Mouse (Mus musculus) MEL (cell line): ENCODE measurements at regions not wholly inside any gene's neighbourhood (a gene's known extent, or its start where the extent isn't known, plus 50 kb on each side); places are given as distances from the start of the nearest gene placed in this dataset.

Experiments used
- DNase-seq: peaks from one replicate; pipeline ENCODE4 v3.0.0; 2011; ENCODE audit warnings: low read depth, low spot score
- H3K27ac ChIP-seq: 2 replicates; pipeline ENCODE4 v1.5.1; 2012; ENCODE audit warnings: low read depth, mild to moderate bottlenecking, control low read depth, low read length, moderate library complexity; ENCODE audit not compliant: control insufficient read depth
- H3K27me3 ChIP-seq, 2 experiments: fragments of 150-350 bp in 1 of 2; sonication (generic) in 1 of 2; 2 replicates each; pipeline ENCODE4 v1.6.1; 2012; ENCODE audit warnings: low read length in 2 of 2, mild to moderate bottlenecking in 2 of 2, improper control_type of control experiment in 1 of 2, moderate library complexity in 1 of 2; ENCODE audit not compliant: insufficient read depth in 2 of 2, control insufficient read depth in 1 of 2
- H3K36me3 ChIP-seq, 2 experiments: 2 replicates each; pipeline ENCODE4 v1.6.1; 2012 to 2014; ENCODE audit warnings: low read length in 2 of 2, improper control_type of control experiment in 1 of 2, inconsistent platforms in 1 of 2, mild to moderate bottlenecking in 1 of 2; ENCODE audit not compliant: insufficient read depth in 2 of 2, control insufficient read depth in 1 of 2
- H3K4me1 ChIP-seq, 2 experiments: fragments of 150-350 bp in 1 of 2; sonication (generic) in 1 of 2; 2 replicates each; pipeline ENCODE4 v1.6.1; 2012; ENCODE audit warnings: low read length in 2 of 2, improper control_type of control experiment in 1 of 2, mild to moderate bottlenecking in 1 of 2; ENCODE audit not compliant: insufficient read depth in 2 of 2, control insufficient read depth in 1 of 2
- H3K4me3 ChIP-seq, 2 experiments: fragments of 150-350 bp in 1 of 2; sonication (generic) in 1 of 2; 2 replicates each; pipeline ENCODE4 v1.5.1; 2012; ENCODE audit warnings: low read depth in 2 of 2, low read length in 2 of 2, mild to moderate bottlenecking in 2 of 2, moderate library complexity in 2 of 2, control low read depth in 1 of 2, improper control_type of control experiment in 1 of 2; ENCODE audit not compliant: control insufficient read depth in 1 of 2, insufficient read depth in 1 of 2
- H3K79me2 ChIP-seq: 2 replicates; pipeline ENCODE4 v1.6.1; 2012; ENCODE audit warnings: mild to moderate bottlenecking, low read length, moderate library complexity; ENCODE audit not compliant: control insufficient read depth, poor library complexity, insufficient read depth
- H3K9ac ChIP-seq: 2 replicates; pipeline ENCODE4 v1.6.1; 2012; ENCODE audit warnings: low read depth, mild to moderate bottlenecking, control low read depth, low read length, moderate library complexity; ENCODE audit not compliant: control insufficient read depth, poor library complexity, severe bottlenecking
- H3K9me3 ChIP-seq: fragments of 150-350 bp; sonication (generic); replicated peaks from 2 replicates; pipeline ENCODE4 v1.6.1; 2012; ENCODE audit warnings: mild to moderate bottlenecking, low read length, improper control_type of control experiment, moderate library complexity; ENCODE audit not compliant: insufficient read depth
- CHD1 ChIP-seq: IDR thresholded peaks from 2 replicates; pipeline ENCODE4 v1.6.1; 2012; ENCODE audit warnings: low read depth, mild to moderate bottlenecking, inconsistent platforms, low read length, improper control_type of control experiment
- CHD2 ChIP-seq: IDR thresholded peaks from 2 replicates; pipeline ENCODE4 v1.6.1; 2011; ENCODE audit warnings: low read length, improper control_type of control experiment
- CTCF ChIP-seq, 3 experiments: IDR thresholded peaks in 2 of 3; conservative IDR thresholded peaks in 1 of 3; 2 replicates each; pipeline ENCODE4 v1.5.1; 2011 to 2012; ENCODE audit warnings: low read length in 3 of 3, low read depth in 2 of 3, mild to moderate bottlenecking in 2 of 3, improper control_type of control experiment in 1 of 3, inconsistent platforms in 1 of 3, mixed read lengths in 1 of 3, moderate library complexity in 1 of 3; ENCODE audit not compliant: control insufficient read depth in 1 of 3, insufficient read depth in 1 of 3, poor library complexity in 1 of 3, severe bottlenecking in 1 of 3
- ELF1 ChIP-seq: IDR thresholded peaks from 2 replicates; pipeline ENCODE4 v1.6.1; 2014; ENCODE audit warnings: low read depth, mild to moderate bottlenecking, inconsistent platforms, low read length, improper control_type of control experiment, moderate library complexity
- GABPA ChIP-seq: IDR thresholded peaks from 2 replicates; pipeline ENCODE4 v1.6.1; 2012; ENCODE audit warnings: low read depth, mild to moderate bottlenecking, inconsistent platforms, low read length, improper control_type of control experiment, moderate library complexity
- HCFC1 ChIP-seq: IDR thresholded peaks from 2 replicates; pipeline ENCODE4 v1.6.1; 2012; ENCODE audit warnings: low read depth, mild to moderate bottlenecking, inconsistent platforms, low read length, improper control_type of control experiment, moderate library complexity
- KAT2A ChIP-seq: conservative IDR thresholded peaks from 2 replicates; pipeline ENCODE4 v1.6.1; 2012; ENCODE audit warnings: low read depth, low read length, improper control_type of control experiment, inconsistent platforms
- MAFK ChIP-seq: IDR thresholded peaks from 2 replicates; pipeline ENCODE4 v1.6.1; 2011; ENCODE audit warnings: low read depth, mild to moderate bottlenecking, low read length, improper control_type of control experiment, borderline replicate concordance
- MEF2A ChIP-seq: IDR thresholded peaks from 2 replicates; pipeline ENCODE4 v1.6.1; 2014; ENCODE audit warnings: low read depth, mild to moderate bottlenecking, inconsistent platforms, low read length, improper control_type of control experiment; ENCODE audit not compliant: poor library complexity, insufficient replicate concordance, severe bottlenecking; ENCODE audit errors: extremely low read depth
- MYB ChIP-seq: IDR thresholded peaks from 2 replicates; pipeline ENCODE4 v1.6.1; 2011; ENCODE audit warnings: mild to moderate bottlenecking, low read depth, low read length, improper control_type of control experiment
- POLR2AphosphoS5 ChIP-seq: IDR thresholded peaks from 2 replicates; pipeline ENCODE4 v1.6.1; 2012; ENCODE audit warnings: low read depth, borderline replicate concordance, mild to moderate bottlenecking, inconsistent platforms, low read length, moderate library complexity, mixed read lengths
- RAD21 ChIP-seq: IDR thresholded peaks from 2 replicates; pipeline ENCODE4 v1.6.1; 2011; ENCODE audit warnings: mild to moderate bottlenecking, low read depth, low read length, improper control_type of control experiment
- TAL1 ChIP-seq: IDR thresholded peaks from 2 replicates; pipeline ENCODE4 v1.6.1; 2012; ENCODE audit warnings: mild to moderate bottlenecking, inconsistent platforms, low read length, moderate library complexity, mixed read lengths
- TCF12 ChIP-seq: IDR thresholded peaks from 2 replicates; pipeline ENCODE4 v1.6.1; 2014; ENCODE audit warnings: low read depth, mild to moderate bottlenecking, inconsistent platforms, low read length, improper control_type of control experiment, moderate library complexity
- USF1 ChIP-seq: IDR thresholded peaks from 2 replicates; pipeline ENCODE4 v1.6.1; 2014; ENCODE audit warnings: low read depth, mild to moderate bottlenecking, inconsistent platforms, low read length, improper control_type of control experiment, moderate library complexity
- USF2 ChIP-seq, 2 experiments: IDR thresholded peaks; 2 replicates each; pipeline ENCODE4 v1.6.1; 2011 to 2012; ENCODE audit warnings: improper control_type of control experiment in 2 of 2, low read length in 2 of 2, borderline replicate concordance in 1 of 2, inconsistent platforms in 1 of 2, low read depth in 1 of 2, mild to moderate bottlenecking in 1 of 2; ENCODE audit not compliant: insufficient read depth in 1 of 2

GRCm38 (mm10) chr11:65631164-65631563 lies 156.9 kb downstream of the Map2k4 start:
- no peaks in the 10 kb centered on the region for H3K4me1 ChIP-seq
- DNase-seq: no peak
- H3K27ac ChIP-seq: no peak overlapping the region
- no peaks in the 10 kb centered on the region for H3K79me2 ChIP-seq
- no peaks in the 10 kb centered on the region for H3K27me3 ChIP-seq
- H3K9me3 ChIP-seq: no peaks in the 10 kb centered on the region
- H3K9ac ChIP-seq: no peak overlapping the region
- H3K4me3 ChIP-seq: no peak overlapping the region
- no peaks in the 10 kb centered on the region for H3K36me3 ChIP-seq
- TF ChIP-seq HCFC1 (no peak), RAD21 (peak; percentile 25), CTCF (IDR thresholded peaks at IDR 0.05 in 2 of 3, conservative IDR thresholded peaks at IDR 0.05 in 1 of 3; ENCODE audit: control insufficient read depth in 1 of 3, insufficient read depth in 1 of 3, low read depth in 2 of 3, low read length in 3 of 3, poor library complexity in 1 of 3, severe bottlenecking in 1 of 3) (no peak), MYB (no peak), TAL1 (no peak)

- H3K9ac ChIP-seq: no peak overlapping the region
- TF ChIP-seq CHD2: no peak
- no peak for TF ChIP-seq ELF1
- TF ChIP-seq KAT2A: no peak
- TF ChIP-seq MEF2A: no peak
- TF ChIP-seq GABPA: no peak
- TF ChIP-seq MAFK: no peak
- TF ChIP-seq USF2 (IDR thresholded peaks at IDR 0.05; ENCODE audit: borderline replicate concordance in 1 of 2, insufficient read depth in 1 of 2, low read depth in 1 of 2, low read length in 2 of 2): no peak
- TF ChIP-seq HCFC1: no peak
- no peak for TF ChIP-seq MYB
- no peak for TF ChIP-seq USF1
- TF ChIP-seq POLR2AphosphoS5: no peak
- TF ChIP-seq CHD1: no peak
- no peak for TF ChIP-seq TCF12
- no peaks in the 10 kb centered on the region for H3K4me1 ChIP-seq
- no peaks in the 10 kb centered on the region for H3K27me3 ChIP-seq
- H3K36me3 ChIP-seq: no peaks in the 10 kb centered on the region
- H3K79me2 ChIP-seq: no peaks in the 10 kb centered on the region
- DNase-seq: no peak
- H3K4me3 ChIP-seq: no peak overlapping the region
- H3K9me3 ChIP-seq: no peaks in the 10 kb centered on the region
- H3K27ac ChIP-seq: no peak overlapping the region
Observed at GRCm38 (mm10) chr11:65630436-65630835, 157.7 kb downstream of the Map2k4 start.
